Mouse (Mus musculus) heart, adult 11 months (tissue): ENCODE measurements around the gene Fam161a.

Experiments used
- DNase-seq: peaks from one replicate; pipeline ENCODE4 v3.0.0; 2022

The Fam161a gene

GRCm38 (mm10) chr11:22991218-22991835 lies 16.0 kb upstream of the Fam161a start:
- DNase-seq: peak; percentile 76

GRCm38 (mm10) chr11:22994271-22994670 lies 13.1 kb upstream of the Fam161a start:
- DNase-seq: peak; percentile 81

GRCm38 (mm10) chr11:22995461-22995860 lies 11.9 kb upstream of the Fam161a start:
- peak; percentile 55 for DNase-seq

GRCm38 (mm10) chr11:22998308-22998707 lies 9.0 kb upstream of the Fam161a start:
- DNase-seq: no peak

- peak; percentile 42 for DNase-seq
These were observed 2.1 kb upstream of the Fam161a start for GRCm38 (mm10) chr11:23005276-23005675.

- no peak for DNase-seq
These were observed 208 bp upstream of the Fam161a start for GRCm38 (mm10) chr11:23007166-23007480.

- DNase-seq: peak; percentile 99
These were observed 971 bp downstream of the Fam161a start for GRCm38 (mm10) chr11:23008181-23008823.

GRCm38 (mm10) chr11:23008824-23009200 lies 1.5 kb downstream of the Fam161a start:
- peak; percentile 50 for DNase-seq

- DNase-seq: peak; percentile 53
These were observed 5.8 kb downstream of the Fam161a start for GRCm38 (mm10) chr11:23013096-23013495.

GRCm38 (mm10) chr11:23013580-23014294 lies 6.4 kb downstream of the Fam161a start:
- DNase-seq: peak; percentile 66

- peak; percentile 76 for DNase-seq
These were observed 7.7 kb downstream of the Fam161a start for GRCm38 (mm10) chr11:23014996-23015395.

GRCm38 (mm10) chr11:23017943-23018342 lies 10.6 kb downstream of the Fam161a start:
- DNase-seq: no peak

- DNase-seq: peak; percentile 90
These were observed 12.9 kb downstream of the Fam161a start for GRCm38 (mm10) chr11:23020116-23020770.

GRCm38 (mm10) chr11:23020841-23021240 lies 13.5 kb downstream of the Fam161a start:
- DNase-seq: peak; percentile 90

GRCm38 (mm10) chr11:23023155-23023554 lies 15.8 kb downstream of the Fam161a start:
- DNase-seq: no peak

GRCm38 (mm10) chr11:23024169-23024568 lies 16.8 kb downstream of the Fam161a start:
- DNase-seq: no peak

- no peak for DNase-seq
These were observed 21.6 kb downstream of the Fam161a start for GRCm38 (mm10) chr11:23028957-23029356.

- no peak for DNase-seq
These were observed 22.1 kb downstream of the Fam161a start for GRCm38 (mm10) chr11:23029399-23029798.

- peak; percentile 54 for DNase-seq
These were observed 39.9 kb downstream of the Fam161a start for GRCm38 (mm10) chr11:23047252-23047651.

- DNase-seq: peak; percentile 85
These were observed 40.6 kb downstream of the Fam161a start for GRCm38 (mm10) chr11:23047663-23048582.

- no peak for DNase-seq
These were observed 42.3 kb downstream of the Fam161a start for GRCm38 (mm10) chr11:23049642-23050041.

- no peak for DNase-seq
These were observed 45.0 kb downstream of the Fam161a start for GRCm38 (mm10) chr11:23052353-23052752.

GRCm38 (mm10) chr11:23063153-23063552 lies 55.8 kb downstream of the Fam161a start:
- DNase-seq: no peak
